Mouse (Mus musculus) forebrain, embryonic 11.5 days (tissue): Measurements from ENCODE around the gene Ints6l. TPM values are rescaled to one million over a fixed set of nuclear protein-coding genes. Genes with fewer than 3 reads are reported as not detected.

ENCODE experiments used
- ATAC-seq: fragments of 200-750 bp; cut with Nextera tagmentation; replicated peaks from 2 replicates; pipeline ENCODE4 v1.8.0; 2017; ENCODE audit warnings: moderate TSS enrichment; ENCODE audit not compliant: low FRiP score
- DNase-seq: peaks from one replicate; pipeline ENCODE4 v3.0.0-alpha.2; 2017; ENCODE audit warnings: low spot score
- H3K27ac ChIP-seq: fragments of 300-500 bp; sonication (generic); 2 replicates; pipeline ENCODE4 v1.5.1; 2014; ENCODE audit warnings: low read depth, low read length
- H3K27me3 ChIP-seq: fragments of 300-500 bp; sonication (generic); 2 replicates; pipeline ENCODE4 v1.6.1; 2014; ENCODE audit warnings: mild to moderate bottlenecking, low read length, mixed read lengths; ENCODE audit not compliant: control insufficient read depth, insufficient read depth
- H3K36me3 ChIP-seq: fragments of 300-500 bp; sonication (generic); 2 replicates; pipeline ENCODE4 v1.6.1; 2014; ENCODE audit warnings: mild to moderate bottlenecking, low read length, moderate library complexity, mixed read lengths; ENCODE audit not compliant: control insufficient read depth, insufficient read depth
- H3K4me1 ChIP-seq: fragments of 300-500 bp; sonication (generic); replicated peaks from 2 replicates; pipeline ENCODE4 v1.6.1; 2014; ENCODE audit warnings: low read length, mixed read lengths; ENCODE audit not compliant: control insufficient read depth, insufficient read depth
- H3K4me2 ChIP-seq: fragments of 300-500 bp; sonication (generic); 2 replicates; pipeline ENCODE4 v1.6.1; 2014; ENCODE audit warnings: low read depth, mild to moderate bottlenecking, low read length, moderate library complexity, mixed read lengths; ENCODE audit not compliant: severe bottlenecking
- H3K4me3 ChIP-seq: fragments of 300-500 bp; sonication (generic); 2 replicates; pipeline ENCODE4 v1.5.1; 2014; ENCODE audit warnings: low read depth, low read length
- H3K9ac ChIP-seq: fragments of 300-500 bp; sonication (generic); 2 replicates; pipeline ENCODE4 v1.6.1; 2014; ENCODE audit warnings: low read length
- H3K9me3 ChIP-seq: fragments of 300-500 bp; sonication (generic); 2 replicates; pipeline ENCODE4 v1.6.1; 2016; ENCODE audit warnings: low read length, mixed read lengths; ENCODE audit not compliant: control insufficient read depth
- WGBS: fragments of 180-500 bp; shearing (Covaris S2); extraction: QIAGEN DNeasy Blood & Tissue Kit; methylation state at CpG from one replicate; pipeline ENCODE4 v1.1.7; 2014; 5-methylcytosine and 5-hydroxymethylcytosine counted together
- polyA plus RNA-seq: library from polyadenylated mRNA; unstranded; fragments of >200 nt; fragmentation: Nextera tagmentation; extraction: Ambion mirVana; gene quantifications from 2 replicates; pipeline ENCODE4 v1.2.1, GENCODE M21; 2014

The Ints6l gene
- polyA plus RNA-seq: 19.2 and 23.4 TPM in 2 replicates

GRCm38 (mm10) chrX:56454671-56455371, at the start of gene Ints6l:
Ints6l (plus strand) TSS chrX:56454857.
- H3K4me3 ChIP-seq: peak within 1 kb of the TSS; percentile 54
- no peaks in the 10 kb centered on the region for H3K27me3 ChIP-seq
- DNase-seq (peak; percentile 81), ATAC-seq (peak; percentile 89)
- 24% methylated on average over 20 of the region's 22 CpGs for WGBS
- no peaks in the 10 kb centered on the region for H3K9me3 ChIP-seq
- no peaks in the 10 kb centered on the region for H3K4me1 ChIP-seq
- peak within 1 kb of the TSS; percentile 90 for H3K27ac ChIP-seq
- H3K9ac ChIP-seq: peak within 1 kb of the TSS; percentile 81
- H3K4me2 ChIP-seq: peak within 1 kb of the TSS; percentile 56
- no peaks in the 10 kb centered on the region for H3K36me3 ChIP-seq

- no peak overlapping the region for H3K4me3 ChIP-seq
- H3K9me3 ChIP-seq: no peaks in the 10 kb centered on the region
- ATAC-seq: no peak
- H3K27me3 ChIP-seq: no peaks in the 10 kb centered on the region
- no peak overlapping the region for H3K4me2 ChIP-seq
- H3K4me1 ChIP-seq: no peaks in the 10 kb centered on the region
- no peak overlapping the region for H3K9ac ChIP-seq
- no peaks in the 10 kb centered on the region for H3K36me3 ChIP-seq
- H3K27ac ChIP-seq: no peak overlapping the region
- 69% methylated on average over 1 of the region's 1 CpGs for WGBS
- no peak for DNase-seq
Measured at GRCm38 (mm10) chrX:56405482-56405881, 49.2 kb upstream of the Ints6l start.

GRCm38 (mm10) chrX:56406128-56406527, 48.5 kb upstream of the Ints6l start:
- no peak for ATAC-seq
- WGBS: 62% methylated on average over 5 of the region's 5 CpGs

GRCm38 (mm10) chrX:56416277-56416676, 38.4 kb upstream of the Ints6l start:
- no peak for ATAC-seq

More at GRCm38 (mm10) chrX:56406128-56406527, 48.5 kb upstream of the Ints6l start:
- no peaks in the 10 kb centered on the region for H3K9me3 ChIP-seq
- H3K4me2 ChIP-seq: no peak overlapping the region
- no peaks in the 10 kb centered on the region for H3K36me3 ChIP-seq
- H3K4me1 ChIP-seq: no peaks in the 10 kb centered on the region
- DNase-seq: no peak
- no peaks in the 10 kb centered on the region for H3K27me3 ChIP-seq
- H3K27ac ChIP-seq: no peak overlapping the region
- no peak overlapping the region for H3K4me3 ChIP-seq
- no peak overlapping the region for H3K9ac ChIP-seq

GRCm38 (mm10) chrX:56417541-56417940, 37.1 kb upstream of the Ints6l start:
- WGBS: 73% methylated on average over 4 of the region's 4 CpGs
- Histone ChIP-seq H3K9ac (no peak overlapping the region), H3K27ac (no peak overlapping the region), H3K9me3 (no peaks in the 10 kb centered on the region), H3K27me3 (no peaks in the 10 kb centered on the region), H3K4me1 (no peaks in the 10 kb centered on the region), H3K36me3 (no peaks in the 10 kb centered on the region), H3K4me2 (no peak overlapping the region), H3K4me3 (no peak overlapping the region)
- no peak for DNase-seq
- no peak for ATAC-seq

More at GRCm38 (mm10) chrX:56416277-56416676, 38.4 kb upstream of the Ints6l start:
- DNase-seq: no peak
- Histone ChIP-seq H3K4me2 (no peak overlapping the region), H3K9me3 (no peaks in the 10 kb centered on the region), H3K27ac (no peak overlapping the region), H3K9ac (no peak overlapping the region), H3K27me3 (no peaks in the 10 kb centered on the region), H3K4me1 (no peaks in the 10 kb centered on the region), H3K36me3 (no peaks in the 10 kb centered on the region), H3K4me3 (no peak overlapping the region)
- 83% methylated on average over 3 of the region's 3 CpGs for WGBS

- no peak overlapping the region for H3K9ac ChIP-seq
- H3K9me3 ChIP-seq: no peaks in the 10 kb centered on the region
- H3K27ac ChIP-seq: no peak overlapping the region
- H3K4me1 ChIP-seq: no peaks in the 10 kb centered on the region
- DNase-seq (no peak), ATAC-seq (no peak)
- H3K36me3 ChIP-seq: no peaks in the 10 kb centered on the region
- no peak overlapping the region for H3K4me2 ChIP-seq
- no peaks in the 10 kb centered on the region for H3K27me3 ChIP-seq
- H3K4me3 ChIP-seq: no peak overlapping the region
- WGBS: 42% methylated on average over 2 of the region's 2 CpGs
Measured at GRCm38 (mm10) chrX:56430601-56431000, 24.1 kb upstream of the Ints6l start.

DNA sequence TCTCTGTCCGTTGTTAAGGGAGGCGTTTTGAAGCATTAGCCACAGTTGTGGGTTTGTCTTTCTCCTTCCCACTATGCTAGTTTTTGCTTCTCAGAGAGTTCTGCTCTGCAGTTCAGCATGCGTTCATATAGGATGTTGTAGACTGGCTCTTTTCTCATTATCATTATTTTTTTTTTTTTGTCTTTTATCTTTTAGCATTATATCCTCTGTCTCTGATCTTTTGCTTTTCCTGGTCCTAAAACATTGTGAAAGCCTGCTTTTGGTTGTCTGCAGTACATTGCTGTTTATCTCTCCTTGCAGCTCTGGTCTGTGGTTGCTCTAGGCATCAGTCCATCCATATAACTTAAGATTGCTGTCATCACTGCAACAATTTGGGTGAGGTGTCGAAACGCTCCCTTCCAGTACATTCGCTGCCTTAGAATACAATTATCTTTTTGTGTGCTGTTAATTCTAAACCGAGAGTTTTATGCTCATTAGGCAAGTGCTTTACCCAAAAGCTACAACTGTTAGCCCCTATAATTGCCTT, 18.8 kb upstream of the Ints6l start:
- 72% methylated on average over 7 of the region's 7 CpGs for WGBS
- Histone ChIP-seq H3K4me3 (no peak overlapping the region), H3K27ac (no peak overlapping the region), H3K36me3 (no peaks in the 10 kb centered on the region), H3K9me3 (no peaks in the 10 kb centered on the region), H3K27me3 (no peaks in the 10 kb centered on the region), H3K4me1 (no peaks in the 10 kb centered on the region), H3K9ac (no peak overlapping the region), H3K4me2 (no peak overlapping the region)
- no peak for DNase-seq
- no peak for ATAC-seq

DNA sequence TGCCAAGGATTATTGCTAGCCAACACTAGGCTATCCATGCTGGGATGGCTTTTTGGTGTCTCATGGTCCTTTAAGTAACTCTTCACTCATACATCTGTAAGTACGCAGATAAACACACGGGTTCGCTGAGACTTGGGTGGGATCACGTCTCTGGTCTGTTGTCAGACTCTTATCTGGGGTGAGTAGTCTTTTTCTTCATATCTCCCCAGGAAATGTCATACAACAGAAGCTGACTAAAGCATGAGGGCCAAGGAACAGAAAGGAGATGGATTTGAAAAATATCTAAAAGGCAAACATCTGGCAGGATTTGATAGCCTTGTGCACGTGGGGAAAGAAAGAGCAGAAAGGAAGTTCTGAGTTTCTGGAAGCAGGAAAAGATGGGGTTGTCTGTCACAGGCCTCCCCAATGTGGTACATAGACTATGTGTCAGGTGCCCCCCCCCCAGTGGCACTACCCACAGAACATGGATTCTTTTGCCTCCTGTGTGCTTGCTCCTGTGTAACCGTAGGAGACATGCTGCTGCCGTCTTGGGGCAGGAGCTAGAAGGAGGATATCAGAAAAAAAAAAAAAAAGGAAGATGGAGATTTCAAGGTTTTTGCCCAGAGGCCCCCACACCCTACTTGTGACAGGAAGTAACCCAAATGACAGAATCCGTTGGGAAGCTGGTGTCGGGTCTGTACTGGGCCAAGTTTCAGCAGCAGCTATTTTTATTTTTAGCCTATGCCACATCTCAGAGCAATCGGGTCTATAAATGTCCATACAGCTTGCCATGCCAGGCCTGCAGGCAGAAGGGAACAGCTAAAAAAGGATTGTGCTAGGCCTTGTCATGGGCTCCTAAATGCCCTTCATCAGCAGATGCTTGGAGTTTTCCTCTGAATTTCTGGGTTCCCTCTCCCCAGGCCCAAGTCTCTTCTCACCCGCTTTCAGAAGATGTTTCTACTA, 7.9 kb upstream of the Ints6l start:
- Histone ChIP-seq H3K4me3 (no peak overlapping the region), H3K4me2 (no peak overlapping the region), H3K9me3 (no peaks in the 10 kb centered on the region), H3K4me1 (no peaks in the 10 kb centered on the region), H3K27ac (no peak overlapping the region), H3K9ac (no peak overlapping the region), H3K27me3 (no peaks in the 10 kb centered on the region), H3K36me3 (no peaks in the 10 kb centered on the region)
- DNase-seq (no peak), ATAC-seq (no peak)
- 79% methylated on average over 11 of the region's 11 CpGs for WGBS
